Mouse (Mus musculus) ES-E14 (cell line): ENCODE results near the gene Ebf1. TPM values are rescaled to one million over a fixed set of nuclear protein-coding genes. Genes with fewer than 3 reads are reported as not detected.

Experiments used
- DNase-seq: peaks from one replicate; pipeline ENCODE4 v3.0.0-alpha.2; 2013; ENCODE audit warnings: low read depth, low spot score
- H3K27ac ChIP-seq: 2 replicates; pipeline ENCODE4 v1.5.1; 2012; ENCODE audit warnings: low read depth, mild to moderate bottlenecking, low read length, moderate library complexity, mixed read lengths; ENCODE audit not compliant: poor library complexity, insufficient read depth, severe bottlenecking
- H3K36me3 ChIP-seq: 2 replicates; pipeline ENCODE4 v1.6.1; 2012; ENCODE audit warnings: mild to moderate bottlenecking, low read length, moderate library complexity, mixed read lengths; ENCODE audit not compliant: control insufficient read depth, poor library complexity, insufficient read depth, severe bottlenecking
- H3K4me1 ChIP-seq, 2 experiments: fragments of 150-350 bp in 1 of 2; sonication (generic) in 1 of 2; 2 replicates each; pipeline ENCODE4 v1.6.1; 2012; ENCODE audit warnings: low read length in 2 of 2, mild to moderate bottlenecking in 1 of 2, mixed read lengths in 1 of 2; ENCODE audit not compliant: control insufficient read depth in 2 of 2, insufficient read depth in 2 of 2, poor library complexity in 1 of 2
- H3K4me3 ChIP-seq, 2 experiments: fragments of 150-350 bp in 1 of 2; sonication (generic) in 1 of 2; 2 replicates each; pipeline ENCODE4 v1.5.1; 2012; ENCODE audit warnings: low read length in 2 of 2, low read depth in 1 of 2, mild to moderate bottlenecking in 1 of 2, mixed read lengths in 1 of 2; ENCODE audit not compliant: insufficient read depth in 1 of 2, poor library complexity in 1 of 2, severe bottlenecking in 1 of 2
- H3K9ac ChIP-seq: 2 replicates; pipeline ENCODE4 v1.6.1; 2012; ENCODE audit warnings: low read depth, mild to moderate bottlenecking, low read length, mixed read lengths; ENCODE audit not compliant: poor library complexity, insufficient read depth, severe bottlenecking
- H3K9me3 ChIP-seq: fragments of 150-350 bp; sonication (generic); 2 replicates; pipeline ENCODE4 v1.6.1; 2012; ENCODE audit warnings: low read depth, mild to moderate bottlenecking, low read length; ENCODE audit not compliant: control insufficient read depth, insufficient read depth
- CHD2 ChIP-seq: IDR thresholded peaks from 2 replicates; pipeline ENCODE4 v1.6.1; 2014; ENCODE audit warnings: mild to moderate bottlenecking, low read depth, low read length, inconsistent platforms
- HCFC1 ChIP-seq: IDR thresholded peaks from 2 replicates; pipeline ENCODE4 v1.6.1; 2012; ENCODE audit warnings: low read length, inconsistent platforms, borderline replicate concordance; ENCODE audit not compliant: insufficient read depth
- MAFK ChIP-seq: IDR thresholded peaks from 2 replicates; pipeline ENCODE4 v1.6.1; 2014; ENCODE audit warnings: mild to moderate bottlenecking, low read depth, low read length, inconsistent platforms; ENCODE audit not compliant: insufficient read depth
- ZC3H11A ChIP-seq: IDR thresholded peaks from 2 replicates; pipeline ENCODE4 v1.6.1; 2012; ENCODE audit warnings: low read depth, mild to moderate bottlenecking, inconsistent platforms, low read length, borderline replicate concordance
- ZNF384 ChIP-seq: IDR thresholded peaks from 2 replicates; pipeline ENCODE4 v1.6.1; 2012; ENCODE audit warnings: low read depth, low read length, inconsistent platforms
- in situ Hi-C, 2 experiments: fragments of 600-800 bp; cut with MboI; formaldehyde crosslinking; loops; one replicate each; pipeline ENCODE4 v1.15.1; 2025; ENCODE audit warnings: low sequenced_read_pairs in 2 of 2, inconsistent platforms in 1 of 2; ENCODE audit not compliant: unreplicated experiment in 2 of 2
- total RNA-seq: library from RNA; depleted of rRNA; stranded (reverse); fragments of 300-350 nt; gene quantifications from 2 replicates; pipeline ENCODE4 v1.2.3, GENCODE M21; 2012

Gene Ebf1
- total RNA-seq, 1 experiment: 3.2 TPM

DNA sequence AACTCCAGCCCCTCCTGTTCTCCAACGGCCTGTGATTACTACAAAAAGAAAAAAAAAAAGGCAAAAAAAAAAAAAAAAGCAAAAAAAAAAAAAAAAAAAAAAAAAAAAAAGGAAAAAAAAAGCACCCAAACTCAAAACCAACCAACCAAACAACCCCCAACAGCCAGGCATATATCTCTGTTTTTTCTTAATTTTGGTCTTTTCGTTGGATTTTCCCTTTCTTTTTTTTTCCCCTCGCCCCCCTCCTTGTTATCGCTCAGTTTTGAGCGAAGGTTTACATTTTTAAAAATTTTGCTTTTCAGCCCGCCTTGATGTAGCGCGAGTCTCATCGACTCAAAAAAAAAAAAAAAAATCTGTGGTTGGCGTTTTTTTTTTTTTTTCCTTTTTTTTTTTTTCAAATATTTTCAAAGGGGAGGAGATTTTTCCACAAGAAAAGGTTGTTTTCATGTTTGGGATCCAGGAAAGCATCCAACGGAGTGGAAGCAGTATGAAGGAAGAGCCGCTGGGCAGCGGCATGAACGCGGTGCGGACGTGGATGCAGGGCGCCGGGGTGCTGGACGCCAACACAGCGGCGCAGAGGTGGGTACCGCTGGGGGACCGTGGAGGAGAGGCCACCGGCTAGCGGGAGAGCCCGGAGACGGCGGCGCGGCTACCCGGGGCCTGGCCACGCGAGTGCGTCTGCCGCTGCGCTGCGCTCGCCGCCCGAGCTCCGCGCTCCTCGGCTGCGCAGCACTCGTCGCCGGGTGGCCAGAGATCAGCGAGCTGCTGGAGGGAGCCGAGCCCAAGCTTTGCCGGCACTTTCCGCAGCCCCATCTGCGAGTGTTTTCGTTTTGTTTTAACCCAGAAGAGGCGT, 843 bp downstream of the Ebf1 start:
- no peak overlapping the region for H3K27ac ChIP-seq
- H3K4me1 ChIP-seq: peaks cover 0 to 10% of the 10 kb centered on the region in 2 experiments; a peak in 2 of 4 replicates
- peak; percentile 95 for TF ChIP-seq ZNF384
- TF ChIP-seq MAFK: no peak
- DNase-seq: no peak
- in situ Hi-C loops: no loop called here
- H3K9me3 ChIP-seq: no peaks in the 10 kb centered on the region
- H3K4me3 ChIP-seq: peak overlapping the region; percentile 72 to 80
- H3K36me3 ChIP-seq: no peaks in the 10 kb centered on the region
- peak overlapping the region; percentile 55 for H3K9ac ChIP-seq

DNA sequence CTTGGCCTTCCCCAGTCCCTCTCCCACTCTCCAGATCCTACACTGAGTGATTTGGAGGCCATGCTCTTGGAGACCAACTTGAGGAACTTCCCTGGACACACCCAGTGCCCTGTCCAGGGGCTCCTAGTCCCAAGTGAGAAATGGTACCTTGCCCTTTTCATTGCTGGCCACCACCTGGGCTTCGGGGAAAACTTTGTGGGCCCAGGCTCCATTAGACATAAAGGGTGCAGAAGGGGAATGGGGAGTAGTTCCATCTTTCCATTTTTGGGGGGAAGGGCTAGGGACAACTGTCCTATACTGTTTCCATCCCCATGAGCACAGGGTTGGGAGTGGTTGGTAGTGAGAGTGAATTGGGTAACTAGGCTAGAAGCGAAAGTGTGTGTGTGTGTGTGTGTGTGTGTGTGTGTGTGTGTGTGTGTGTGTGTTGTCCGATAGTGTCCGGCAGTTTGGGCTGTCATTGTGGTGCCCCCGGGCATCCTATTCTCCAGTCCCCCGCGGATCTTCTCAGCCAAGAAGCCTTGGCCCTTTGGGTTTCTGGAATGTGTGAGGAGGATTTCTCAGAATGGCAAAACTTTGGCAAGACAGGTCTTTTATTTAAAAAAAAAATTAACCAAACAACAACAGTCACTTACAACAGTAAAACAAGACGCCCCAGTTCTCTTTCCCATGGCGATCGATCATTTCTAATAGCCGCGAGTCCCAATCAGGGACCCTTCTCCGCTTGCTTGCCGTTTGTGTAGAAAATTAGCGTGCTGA, 2.2 kb downstream of the Ebf1 start:
- DNase-seq: no peak
- H3K4me3 ChIP-seq: peak overlapping the region in 1 of 2 experiments; percentile 8; a peak in 1 of 4 replicates

DNA sequence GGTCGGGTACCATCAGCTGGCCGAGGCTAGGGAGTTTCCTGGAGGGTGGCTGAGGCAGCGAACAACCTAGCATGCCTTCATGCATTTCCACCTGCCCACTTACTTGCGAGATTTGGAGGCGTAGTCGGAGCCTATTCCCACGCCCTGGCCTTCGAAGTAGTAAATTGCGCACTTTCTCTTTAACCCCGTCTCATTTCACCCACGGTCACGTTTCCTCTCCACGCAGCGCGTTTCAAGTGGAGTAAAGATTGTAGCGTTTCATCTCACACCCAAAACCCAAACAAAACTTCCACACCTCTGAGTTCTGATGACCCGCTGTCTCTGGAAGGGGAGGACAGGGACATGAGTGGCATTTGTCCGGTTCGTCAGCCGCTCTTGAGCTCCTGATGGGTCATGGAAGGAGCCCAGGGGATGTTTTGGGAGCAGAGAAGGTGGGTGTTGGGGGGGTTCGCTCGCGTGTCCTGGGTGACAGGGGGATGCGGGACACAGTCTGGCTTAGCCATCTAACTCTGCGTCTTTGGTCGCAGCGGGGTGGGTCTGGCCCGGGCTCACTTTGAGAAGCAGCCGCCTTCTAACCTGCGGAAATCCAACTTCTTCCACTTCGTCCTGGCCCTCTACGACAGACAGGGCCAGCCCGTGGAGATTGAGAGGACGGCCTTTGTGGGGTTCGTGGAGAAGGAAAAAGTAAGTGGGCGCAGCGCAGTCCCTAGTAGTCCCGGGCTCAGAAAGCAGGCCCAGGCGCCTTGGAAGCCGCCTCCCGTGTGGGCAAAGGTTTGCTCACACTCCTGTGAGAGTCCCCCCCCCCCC, 3.0 kb downstream of the Ebf1 start:
- Histone ChIP-seq H3K4me1 (peaks cover 0 to 7% of the 10 kb centered on the region in 2 experiments; a peak in 1 of 4 replicates), H3K27ac (no peak overlapping the region)

More for the DNA sequence above, 2.2 kb downstream of the Ebf1 start:
- H3K9ac ChIP-seq: no peak overlapping the region
- H3K9me3 ChIP-seq: no peaks in the 10 kb centered on the region
- in situ Hi-C loops: no loop called here
- H3K27ac ChIP-seq: no peak overlapping the region
- H3K36me3 ChIP-seq: no peaks in the 10 kb centered on the region
- H3K4me1 ChIP-seq: peaks cover 0 to 7% of the 10 kb centered on the region in 2 experiments; a peak in 1 of 4 replicates
- no peak for TF ChIP-seq MAFK
- TF ChIP-seq ZNF384: no peak
- no peak for TF ChIP-seq HCFC1
- no peak for TF ChIP-seq CHD2
- TF ChIP-seq ZC3H11A: no peak

DNA sequence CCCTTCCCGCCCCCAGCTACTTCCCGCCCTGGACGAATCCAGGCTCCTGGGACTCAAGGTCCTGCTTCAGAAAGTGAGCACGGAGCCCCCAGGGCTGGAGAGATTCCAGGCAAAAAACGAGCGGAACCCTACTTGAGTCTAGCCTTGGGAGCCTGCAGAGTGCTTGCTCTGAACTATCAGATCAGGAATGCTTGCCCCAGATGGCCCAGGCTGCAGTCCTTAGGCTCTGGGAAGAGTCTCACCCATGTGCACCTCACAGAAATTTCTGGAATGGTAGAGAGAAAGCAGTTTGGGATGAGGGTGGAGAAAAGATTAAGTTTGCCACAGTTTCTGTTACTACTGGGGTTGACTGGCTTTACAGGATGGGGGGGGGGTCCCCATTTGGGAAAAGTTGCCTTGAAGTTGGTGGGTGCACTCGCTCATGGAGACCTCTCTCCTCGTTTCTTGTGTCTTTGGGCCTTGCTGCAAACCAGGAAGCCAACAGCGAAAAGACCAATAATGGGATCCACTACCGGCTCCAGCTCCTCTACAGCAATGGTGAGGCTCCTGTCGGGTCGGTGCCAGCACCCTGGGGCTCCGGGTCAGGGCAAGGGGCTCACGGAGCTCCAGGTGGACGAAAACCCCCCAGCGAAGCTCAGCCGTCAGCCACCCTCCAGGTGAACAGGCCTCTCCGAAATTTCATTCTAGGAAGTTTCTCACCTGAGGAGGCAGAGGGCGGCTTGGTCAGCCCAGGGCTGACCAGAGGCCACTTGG, 3.8 kb downstream of the Ebf1 start:
- Histone ChIP-seq H3K4me3 (no peak overlapping the region), H3K36me3 (no peaks in the 10 kb centered on the region), H3K4me1 (peaks cover 0 to 7% of the 10 kb centered on the region in 2 experiments; a peak in 1 of 4 replicates), H3K9me3 (no peaks in the 10 kb centered on the region), H3K9ac (no peak overlapping the region), H3K27ac (no peak overlapping the region)
- TF ChIP-seq ZC3H11A (no peak), MAFK (no peak), CHD2 (no peak), HCFC1 (no peak), ZNF384 (no peak)
- no peak for DNase-seq
- in situ Hi-C loops: no loop called here

More for the DNA sequence above, 3.0 kb downstream of the Ebf1 start:
- DNase-seq: no peak
- no peaks in the 10 kb centered on the region for H3K36me3 ChIP-seq
- H3K9ac ChIP-seq: no peak overlapping the region
- peak overlapping the region in 1 of 2 experiments; percentile 8; a peak in 1 of 4 replicates for H3K4me3 ChIP-seq
- TF ChIP-seq CHD2 (no peak), ZC3H11A (no peak), ZNF384 (no peak), HCFC1 (no peak), MAFK (no peak)
- in situ Hi-C loops: no loop called here
- H3K9me3 ChIP-seq: no peaks in the 10 kb centered on the region
